Mouse (Mus musculus): ENCODE results near the gene Gabpb2.
"Not testable (repeated sequence)": the region's sequence is repeated elsewhere in the genome, so short reads cannot be mapped to it uniquely, and the experiment has no call there.

Gene Gabpb2

DNA sequence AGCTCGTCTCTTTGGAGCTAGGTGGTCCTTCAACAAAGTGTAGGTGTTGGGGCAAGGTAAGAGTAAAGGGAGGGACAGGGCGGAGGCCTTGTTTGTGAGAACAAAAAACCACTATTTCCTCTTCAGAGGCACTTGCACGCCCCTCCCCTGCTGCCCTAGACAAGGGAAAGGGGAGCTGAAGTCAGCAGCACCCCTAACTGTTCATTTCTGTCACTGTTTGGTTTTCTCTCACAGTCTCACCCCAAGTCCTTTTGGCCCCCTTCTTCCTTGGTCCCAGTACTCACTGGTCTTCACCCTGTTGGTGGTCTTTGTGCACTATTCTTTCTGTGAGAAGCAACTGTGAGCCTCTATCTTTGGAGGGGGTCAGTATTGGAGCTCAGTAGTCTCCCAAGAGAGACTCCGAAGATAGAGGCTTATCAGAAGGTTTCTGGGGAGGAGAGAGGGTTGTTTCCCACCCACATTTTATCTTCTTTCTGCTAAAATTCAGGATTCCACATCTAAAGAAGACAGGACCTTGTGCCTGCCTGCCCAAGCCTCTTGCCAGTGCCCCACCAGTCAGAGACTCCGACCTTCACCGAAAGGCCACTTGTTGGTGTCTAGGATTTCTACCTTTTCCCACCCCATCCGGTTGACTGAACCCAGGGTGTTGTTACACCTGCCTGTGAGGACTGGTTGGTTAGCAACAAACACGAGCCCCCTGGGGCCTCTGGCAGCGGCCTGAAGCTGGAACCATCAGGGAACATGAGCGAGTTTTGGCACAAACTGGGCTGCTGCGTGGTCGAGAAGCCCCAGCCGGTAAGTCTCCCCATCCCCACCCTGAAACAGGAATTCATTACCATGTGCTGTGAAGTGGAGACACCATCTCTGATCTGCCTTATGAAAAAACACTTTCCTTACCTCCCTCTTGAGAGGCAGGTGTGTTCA lies 13.8 kb upstream of the Gabpb2 start, which contains the start of gene Mllt11:
Mllt11 (minus strand) TSS at position 874 of the 924 bp plus-strand sequence.
- DNase-seq, result peak; percentile 77

DNA sequence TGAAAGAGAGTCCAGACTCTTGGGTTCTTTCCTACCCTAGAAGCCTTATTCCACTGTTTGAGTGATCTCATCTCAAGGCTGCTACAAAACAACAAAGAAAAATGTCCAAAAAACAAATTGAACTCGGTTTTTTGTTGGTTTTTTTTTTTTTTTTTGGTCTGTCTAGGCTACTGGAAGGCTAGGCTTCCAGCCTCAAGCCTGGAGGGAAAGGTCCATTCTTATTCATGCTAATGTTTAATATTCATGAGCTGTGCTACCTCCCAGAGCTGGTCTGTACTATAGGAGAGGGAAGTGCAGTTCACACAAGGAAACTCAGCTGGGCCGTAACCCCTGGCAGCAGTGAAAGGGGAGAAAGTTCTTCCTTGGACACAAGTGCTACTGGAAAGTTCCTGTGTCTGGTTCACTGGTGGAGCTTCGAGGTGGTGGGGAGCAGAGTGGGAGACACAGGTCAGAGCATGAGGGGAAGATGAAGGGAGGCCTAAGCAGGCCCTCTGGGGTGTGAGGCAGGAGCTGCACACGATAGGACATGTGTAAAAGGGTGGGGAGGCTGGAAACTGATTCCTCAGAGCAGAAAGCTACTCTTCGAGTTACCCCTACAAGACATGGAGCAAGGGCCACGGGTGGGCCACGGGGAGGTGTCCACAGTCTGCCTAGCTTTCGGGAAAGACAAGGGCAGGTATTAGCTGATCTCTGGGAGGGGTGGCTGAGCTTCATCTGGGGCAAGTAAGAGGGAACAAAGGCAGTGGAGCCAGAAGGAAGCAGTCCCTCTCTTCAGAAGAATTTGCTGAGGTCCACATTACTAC lies 13.0 kb upstream of the Gabpb2 start:
- peak; percentile 43 for DNase-seq

DNA sequence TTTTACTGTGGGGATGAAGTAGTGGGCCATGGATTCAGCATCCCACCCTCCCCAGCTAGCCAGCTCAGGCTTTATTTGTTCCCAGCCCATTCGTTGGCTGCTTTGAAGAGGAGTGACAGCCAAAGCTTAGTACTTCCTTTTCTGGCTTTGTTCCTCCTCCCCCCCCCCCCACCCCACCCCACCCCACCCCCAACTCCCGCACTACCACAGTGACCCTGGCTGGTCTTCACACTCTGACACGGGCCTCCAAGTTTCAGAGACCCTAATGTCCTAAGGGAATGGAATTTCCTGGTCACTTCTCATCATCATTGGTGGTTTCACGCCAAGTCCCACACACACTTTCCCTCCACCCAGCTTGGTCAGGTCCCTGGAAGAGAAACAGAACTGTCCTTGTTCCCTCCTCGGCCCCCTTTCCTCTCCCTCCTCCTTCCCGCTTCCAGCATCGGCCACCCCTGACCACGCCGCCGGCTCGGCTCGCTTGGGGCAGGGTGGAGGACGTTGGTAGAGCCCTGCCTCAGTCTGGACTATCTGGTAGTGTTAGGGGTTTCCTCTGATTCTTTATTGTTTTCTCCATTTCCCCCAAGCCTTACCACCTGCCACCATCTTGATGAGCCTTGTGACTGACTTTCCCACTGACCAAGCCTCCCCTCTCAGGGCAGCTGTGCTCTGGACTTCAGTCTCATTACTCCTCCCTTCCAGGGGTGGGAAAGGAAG lies 12.2 kb upstream of the Gabpb2 start:
- peak; percentile 43 for DNase-seq

DNA sequence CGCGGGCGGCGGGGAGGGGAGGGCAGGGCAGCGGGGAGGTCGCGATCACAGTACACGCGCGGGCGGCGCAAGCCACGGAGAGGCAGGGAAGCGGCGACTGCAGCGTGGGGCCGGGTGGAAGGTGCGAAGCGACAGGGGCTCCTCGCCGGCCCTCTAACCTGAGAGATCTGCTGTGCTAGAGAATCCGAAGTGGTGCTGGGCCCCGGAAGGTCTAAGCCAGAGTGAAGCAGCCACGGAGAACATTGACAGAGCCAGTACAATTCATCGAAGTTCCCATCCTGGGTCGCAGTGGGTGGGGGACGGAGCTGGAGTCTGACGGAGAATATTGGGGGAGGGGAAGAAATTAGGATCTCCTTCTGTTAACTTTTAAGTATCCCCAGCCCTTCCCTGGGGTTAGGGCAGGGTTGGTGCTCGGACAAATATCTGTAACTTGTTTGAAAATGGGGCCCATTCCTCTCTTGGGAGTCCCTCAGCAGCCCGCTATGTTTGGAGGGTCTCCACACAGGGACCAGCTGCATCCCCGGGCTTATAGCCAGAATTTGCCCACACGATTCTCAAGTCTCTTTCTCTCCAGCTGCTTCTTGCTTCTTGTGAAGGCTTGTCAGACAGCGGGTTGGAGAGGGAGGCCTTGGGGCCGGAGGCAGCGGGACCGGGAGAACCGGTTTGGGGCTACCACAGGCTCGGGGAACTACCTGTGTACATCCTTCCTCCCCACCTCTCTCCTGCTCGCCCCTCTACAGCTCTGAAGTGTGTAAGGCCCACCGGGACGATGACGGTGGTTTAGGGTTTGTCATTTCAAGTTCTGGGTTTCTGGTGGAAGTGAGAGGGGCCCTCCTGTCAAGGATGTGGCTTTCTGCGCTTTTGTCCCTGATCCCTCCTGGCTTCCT lies 11.4 kb upstream of the Gabpb2 start:
- peak; percentile 58 for DNase-seq

DNA sequence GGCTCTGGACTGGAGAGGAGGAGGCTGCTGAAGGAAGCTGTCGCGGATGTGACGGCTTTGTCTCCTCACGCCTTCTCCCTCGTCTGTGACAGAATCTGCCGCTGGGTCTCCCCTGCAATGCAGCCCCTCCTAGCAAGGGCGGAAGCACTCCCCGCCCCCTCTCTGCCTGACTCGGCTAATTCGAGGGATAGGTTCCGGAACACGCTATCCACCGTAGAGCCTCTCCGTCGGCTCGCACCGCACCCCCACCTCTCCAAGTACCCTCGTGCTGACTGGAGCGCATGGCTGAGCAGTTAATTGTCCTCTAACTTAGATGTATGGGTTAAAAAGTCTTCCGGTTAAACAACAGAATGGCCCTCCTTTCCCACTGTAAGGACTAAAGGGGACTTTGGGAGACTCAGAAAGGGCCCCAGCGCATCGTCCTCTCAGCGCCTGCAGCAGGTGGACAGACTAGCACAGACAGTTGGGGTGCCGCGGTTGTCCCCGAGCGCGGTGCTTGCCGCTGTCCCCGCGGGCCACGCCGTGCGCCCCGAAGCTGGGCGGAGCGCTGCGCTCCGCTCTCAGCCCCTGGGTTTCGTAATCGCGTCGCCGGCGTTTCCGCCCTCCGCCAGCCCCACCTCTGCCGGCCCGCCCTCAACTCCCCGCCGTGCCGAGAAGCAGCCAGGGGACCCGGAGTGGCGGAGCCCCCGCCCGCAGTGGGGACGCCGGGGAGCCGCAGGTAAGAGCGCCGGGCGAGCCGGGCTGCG lies 10.6 kb upstream of the Gabpb2 start, which contains the start of gene Cdc42se1:
Cdc42se1 (plus strand) TSS at position 585 of the 746 bp plus-strand sequence.
- DNase-seq, result peak; percentile 96

DNA sequence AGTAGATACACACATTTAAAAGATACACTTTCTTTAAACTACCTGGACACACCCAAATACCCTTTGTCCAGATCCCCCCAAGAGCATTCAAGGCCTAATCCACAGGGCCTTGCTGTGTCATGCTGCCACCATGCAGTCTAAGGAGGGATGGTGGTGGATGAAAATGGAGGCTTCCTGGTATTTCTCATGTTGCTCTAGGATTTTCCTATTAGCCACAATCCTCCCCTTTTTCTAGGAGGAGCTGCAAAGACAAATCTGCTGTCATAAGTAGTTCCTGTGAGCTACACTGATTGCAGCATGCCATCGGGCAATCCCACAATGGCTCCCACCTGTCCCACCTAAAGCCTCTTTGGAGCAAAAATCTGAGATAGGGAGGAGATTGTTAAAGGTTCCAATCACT lies 9.5 kb upstream of the Gabpb2 start:
- no peak for DNase-seq

DNA sequence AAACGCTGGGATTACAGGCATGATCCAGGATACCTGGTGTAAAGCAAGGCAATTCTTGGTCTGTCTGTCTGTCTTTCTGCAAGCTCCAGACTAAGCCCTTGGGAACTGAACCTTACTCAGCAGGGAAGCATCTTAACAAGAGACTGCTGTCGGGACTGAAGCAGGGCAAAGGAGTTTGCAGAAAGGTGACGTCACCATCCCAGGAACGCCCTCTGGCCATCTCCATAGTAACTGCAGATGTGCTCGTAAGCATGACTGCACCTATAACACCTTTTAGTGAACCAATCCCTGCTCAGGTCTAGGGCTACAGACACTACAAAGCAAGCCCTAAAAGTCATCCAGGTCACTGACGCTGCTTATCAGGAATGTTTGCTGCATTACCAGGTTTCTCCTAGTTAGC lies 6.6 kb upstream of the Gabpb2 start:
- no peak for DNase-seq

DNA sequence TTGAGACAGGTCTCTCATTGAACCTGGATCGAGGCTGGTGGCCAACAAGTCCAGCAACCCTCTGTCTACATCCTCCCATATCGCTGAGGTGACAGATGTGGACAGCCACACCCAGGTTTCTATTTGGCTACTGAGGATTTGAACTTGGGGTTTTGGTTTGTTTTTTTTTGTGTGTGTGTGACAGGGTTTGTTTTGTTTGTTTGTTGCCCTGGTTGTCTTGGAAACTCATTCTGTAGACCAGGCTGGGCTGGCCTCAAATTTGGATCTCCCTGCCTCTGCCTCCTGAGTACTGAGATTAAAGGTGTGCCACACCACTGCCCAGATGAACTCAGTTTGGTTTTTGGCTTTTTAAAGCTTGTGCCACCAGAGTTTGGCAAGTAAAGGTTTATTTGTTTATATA lies 5.3 kb upstream of the Gabpb2 start:
- no peak for DNase-seq

DNA sequence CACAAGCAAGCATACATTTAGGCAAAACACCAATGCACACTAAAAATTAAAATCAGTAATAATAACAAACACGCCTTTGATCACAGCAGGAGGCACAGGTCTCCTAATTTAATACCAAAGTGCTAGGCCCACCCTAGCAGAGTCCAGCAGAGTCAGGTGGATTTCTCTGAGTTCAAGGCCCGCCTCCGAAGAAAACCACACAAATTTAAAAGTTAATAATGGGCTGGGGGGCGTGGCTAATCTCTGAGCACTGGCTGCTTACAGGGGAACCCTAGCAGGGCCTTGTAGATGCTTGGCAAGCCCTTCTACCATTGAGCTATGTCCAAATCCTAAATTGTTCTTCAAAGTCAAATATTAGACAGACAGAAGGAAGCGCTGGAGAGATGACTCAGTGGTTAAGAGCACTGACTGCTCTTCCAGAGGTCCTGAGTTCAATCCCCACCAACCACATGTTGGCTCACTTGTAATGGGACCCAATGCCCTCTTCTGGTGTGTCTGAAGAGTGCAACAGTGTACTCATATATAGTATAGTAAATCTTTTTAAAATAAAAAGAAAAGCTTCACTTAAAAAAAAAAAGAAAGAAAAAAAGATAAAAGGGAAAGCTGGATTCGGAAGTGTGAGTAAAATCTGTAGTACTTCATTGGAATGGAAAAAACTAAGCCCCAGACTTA lies 886 bp upstream of the Gabpb2 start:
- DNase-seq, result peak; percentile 34

DNA sequence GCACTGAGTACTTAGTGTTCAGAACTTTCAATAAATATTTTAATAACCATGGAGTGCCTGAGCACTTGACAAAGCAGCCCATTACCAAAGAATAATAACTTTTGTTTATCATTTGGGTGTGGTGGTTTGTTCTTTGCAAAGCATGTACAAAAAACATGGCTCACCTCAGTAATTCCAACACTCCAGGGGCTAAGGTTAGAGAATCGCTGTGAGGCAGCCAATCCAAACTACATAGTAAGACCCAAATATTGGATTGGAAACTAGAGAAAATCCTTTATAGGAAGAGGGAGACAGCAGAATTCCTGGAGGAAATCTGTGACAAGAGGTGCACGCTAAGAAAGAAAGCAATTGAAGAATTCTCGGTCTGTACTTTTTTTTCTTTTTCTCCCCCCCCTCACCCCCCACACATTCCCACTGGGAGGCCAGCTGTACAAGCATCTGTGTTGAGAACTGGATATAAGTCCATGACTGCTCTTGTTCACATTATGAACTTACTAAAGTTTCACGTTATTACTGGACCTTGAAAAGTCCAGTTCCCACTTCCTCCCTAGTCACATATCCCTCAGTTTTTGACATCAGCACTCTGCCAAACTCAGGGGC lies 961 bp downstream of the Gabpb2 start:
- no peak for DNase-seq

DNA sequence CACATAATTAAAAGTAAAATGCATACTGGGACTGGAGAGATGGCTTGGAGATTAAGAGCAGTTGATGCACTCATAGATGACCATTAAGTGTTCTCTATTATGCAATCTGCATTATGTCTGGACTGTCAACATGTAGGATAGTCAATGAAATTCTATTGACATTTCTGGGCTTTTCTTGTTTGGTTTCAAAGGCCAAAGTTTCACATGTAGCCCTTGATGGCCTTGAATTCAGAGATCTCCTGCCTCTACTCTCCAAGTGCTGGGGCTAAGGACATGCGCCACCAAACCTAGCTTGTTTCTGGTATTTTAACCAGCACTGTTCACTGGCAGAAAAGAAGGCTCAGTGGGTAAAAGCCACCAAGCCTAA lies 4.1 kb downstream of the Gabpb2 start:
- no peak for DNase-seq

DNA sequence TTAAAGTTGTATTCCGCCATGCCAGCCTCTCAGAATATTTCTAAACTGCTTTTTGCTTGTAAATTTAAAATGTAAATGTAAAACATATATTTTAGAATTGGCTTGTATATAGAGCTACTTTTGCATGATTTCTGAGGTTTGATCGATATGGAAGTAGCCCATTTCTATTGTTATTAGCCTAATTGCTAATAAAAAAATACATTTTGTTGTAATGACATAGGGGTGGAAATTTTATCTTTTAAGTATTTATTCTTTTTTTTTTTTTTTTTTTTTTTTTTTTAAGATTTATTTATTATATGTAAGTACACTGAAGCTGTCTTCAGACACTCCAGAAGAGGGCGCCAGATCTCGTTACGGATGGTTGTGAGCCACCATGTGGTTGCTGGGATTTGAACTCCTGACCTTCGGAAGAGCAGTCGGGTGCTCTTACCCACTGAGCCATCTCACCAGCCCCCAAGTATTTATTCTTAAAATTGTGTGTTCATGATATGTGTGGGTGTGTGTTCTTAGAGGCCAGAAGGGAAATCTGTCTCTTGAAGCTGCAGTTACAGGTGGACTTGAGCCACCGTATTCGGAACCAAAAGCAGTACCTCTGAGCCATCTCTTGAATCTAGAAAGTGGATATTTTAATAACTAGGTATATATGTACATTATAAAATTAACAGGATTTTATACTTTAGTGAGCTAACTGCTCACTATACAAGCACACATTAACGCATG lies 4.7 kb downstream of the Gabpb2 start:
- DNase-seq, result not testable (repeated sequence)

DNA sequence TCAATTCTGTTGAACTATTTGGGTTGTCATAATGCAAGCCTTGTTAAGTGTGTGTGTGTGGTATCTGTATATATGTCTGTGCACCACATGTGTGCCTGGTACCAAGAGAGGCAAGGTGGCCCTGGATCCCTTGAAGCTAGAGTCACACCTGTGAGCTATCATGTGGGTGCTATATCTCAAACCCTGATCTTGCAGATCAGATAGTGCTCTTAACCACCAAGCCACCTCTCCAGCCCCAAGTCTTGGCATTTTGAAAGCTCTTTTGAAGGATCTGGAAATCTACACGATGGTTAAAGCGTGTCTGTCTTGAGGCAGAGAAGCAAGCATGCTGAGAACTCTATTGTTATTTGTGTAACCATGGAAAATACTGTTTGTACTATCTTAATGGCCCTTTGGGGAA lies 7.1 kb downstream of the Gabpb2 start:
- DNase-seq, result peak; percentile 68

DNA sequence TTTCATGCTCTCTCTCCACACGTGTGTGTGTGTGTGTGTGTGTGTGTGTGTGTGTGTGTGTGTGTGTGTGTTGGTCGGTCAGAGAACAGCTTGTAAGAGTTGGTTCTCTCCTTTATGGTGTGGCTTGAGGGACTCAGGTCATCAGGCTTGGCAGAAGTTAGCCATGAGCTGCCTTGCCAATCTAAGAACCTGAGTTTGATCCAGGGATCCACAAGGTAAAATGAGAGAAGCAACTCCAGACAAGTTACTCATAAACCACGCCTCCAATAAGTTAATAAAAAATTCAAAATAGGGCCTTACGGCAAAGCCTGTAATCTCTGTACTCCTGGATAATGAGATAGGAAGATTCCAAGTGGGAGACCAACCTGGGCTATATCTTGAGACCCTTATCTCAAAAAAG lies 9.4 kb downstream of the Gabpb2 start:
- no peak for DNase-seq

DNA sequence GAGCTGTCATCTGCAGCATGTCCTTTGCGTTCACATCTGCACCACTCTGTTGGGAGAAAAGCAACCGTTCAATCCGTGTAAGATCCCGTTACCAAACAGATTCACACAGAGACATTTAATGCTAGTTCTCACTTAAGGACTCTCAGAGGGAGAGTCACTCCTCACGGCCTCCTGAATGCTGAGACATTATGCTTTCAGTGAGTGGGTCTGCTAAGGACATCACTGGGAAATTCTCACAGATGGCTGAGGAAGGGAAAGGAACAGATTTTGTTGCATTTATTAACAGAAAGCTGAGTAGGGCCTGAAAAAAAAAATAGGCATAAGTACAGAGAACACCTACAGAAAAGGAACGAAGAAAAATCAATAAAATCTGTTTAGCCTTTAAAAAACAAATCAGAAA lies 13.8 kb downstream of the Gabpb2 start:
- DNase-seq, result no peak

DNA sequence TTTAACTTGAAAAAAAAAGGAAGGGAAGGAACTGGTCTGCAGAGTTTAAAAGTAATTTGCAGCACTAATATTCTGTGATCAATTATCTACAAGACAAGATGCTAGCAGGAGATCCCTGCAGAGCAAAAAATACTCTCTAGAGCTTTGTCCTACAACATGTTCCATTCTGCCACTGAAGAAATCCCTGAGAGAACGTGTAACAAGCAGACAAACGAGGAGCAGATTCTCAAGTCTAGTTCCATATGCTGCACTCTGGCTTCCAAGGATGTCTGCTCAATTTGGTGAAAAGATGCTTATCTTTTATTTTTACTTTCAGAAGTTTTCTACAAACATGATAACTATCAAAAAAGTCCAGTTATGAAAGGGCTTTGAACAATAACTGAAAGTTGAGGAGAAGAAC lies 17.2 kb downstream of the Gabpb2 start:
- DNase-seq, result no peak

DNA sequence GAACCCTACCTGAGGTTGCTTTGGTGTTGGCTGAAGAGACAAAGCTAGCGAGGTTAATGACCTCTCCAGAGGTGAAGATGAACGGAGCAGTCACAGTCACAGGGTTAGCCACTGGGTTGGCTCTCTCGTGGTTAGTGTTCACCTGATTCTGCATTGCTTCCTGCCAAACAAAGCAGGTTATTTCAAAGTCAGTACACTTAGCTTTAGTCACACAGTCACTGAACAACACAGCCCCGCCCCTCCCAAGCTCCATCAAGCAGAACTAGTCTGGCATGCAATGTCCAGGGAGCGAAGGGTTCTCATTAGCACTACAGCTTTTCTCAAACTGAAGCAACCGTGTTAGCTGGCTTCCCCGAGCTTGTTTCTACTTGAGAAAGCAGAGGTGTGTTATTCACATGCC lies 17.6 kb downstream of the Gabpb2 start:
- DNase-seq, result no peak

DNA sequence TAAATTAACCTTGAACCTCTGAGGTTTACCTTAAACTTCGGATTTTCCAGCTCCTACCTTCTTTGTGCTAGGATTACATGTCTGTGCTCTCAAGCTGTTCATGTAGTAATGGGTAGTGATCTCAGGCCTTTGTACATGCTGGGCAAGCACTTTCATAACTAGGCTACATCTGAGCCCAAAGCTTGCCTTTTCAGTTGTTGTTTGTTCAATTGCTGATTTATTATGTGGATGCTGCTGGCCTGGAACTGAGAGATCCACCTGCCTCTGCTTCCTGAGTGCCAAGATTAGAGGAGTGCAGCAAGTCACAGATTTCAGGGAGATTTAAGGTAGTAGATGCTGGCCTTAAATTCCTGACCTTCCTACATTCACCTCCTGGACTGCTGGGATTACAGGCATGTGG lies 18.6 kb downstream of the Gabpb2 start:
- DNase-seq, result no peak

DNA sequence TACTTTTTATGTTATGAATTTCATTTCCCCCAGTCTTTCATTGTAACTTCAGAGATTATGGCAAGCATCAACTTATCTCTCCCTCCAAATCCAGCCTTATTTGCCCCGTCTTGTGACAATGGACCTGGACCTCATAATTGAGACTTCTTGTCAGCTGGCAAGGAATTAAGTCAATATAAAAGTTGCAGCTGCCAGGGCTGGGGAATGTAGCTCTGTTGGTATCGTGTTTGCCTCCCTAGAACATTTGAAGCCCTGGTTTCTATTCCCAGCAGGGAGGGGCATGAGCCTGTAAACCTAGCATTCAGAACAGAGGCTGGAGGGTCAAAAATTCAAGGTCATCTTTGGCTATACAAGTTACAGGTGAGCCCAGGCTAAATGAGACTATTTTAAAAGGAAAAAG lies 21.9 kb downstream of the Gabpb2 start:
- DNase-seq, result no peak

DNA sequence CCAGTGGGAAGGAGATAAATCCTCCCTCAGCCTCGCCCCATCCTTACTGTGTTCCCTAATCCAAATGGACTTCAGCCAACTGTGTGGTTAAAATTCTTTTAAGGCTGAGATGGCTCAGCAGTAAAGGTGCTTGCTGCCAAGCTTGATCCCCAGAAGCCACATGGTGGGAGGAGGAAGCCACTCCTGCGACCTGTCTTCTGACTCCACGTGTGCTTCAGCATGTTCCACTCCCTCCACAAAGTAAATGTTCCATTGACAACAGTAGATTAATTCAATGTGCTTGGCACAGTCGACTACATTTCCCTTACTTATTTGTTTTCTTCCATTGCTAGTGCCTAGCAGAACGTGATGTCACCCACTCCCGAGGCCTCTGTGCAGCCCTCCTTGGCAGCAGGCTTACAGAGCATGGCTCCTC lies 23.0 kb downstream of the Gabpb2 start:
- DNase-seq, result no peak

Data from thymus, postnatal 14 days (tissue).